Mouse (Mus musculus): Measurements from ENCODE around the gene Ano6. TPM values are rescaled to one million over a fixed set of nuclear protein-coding genes. Genes with fewer than 3 reads are reported as not detected.

Ano6 gene
- polyA plus RNA-seq, 1 experiment from 2014 or later = 46.4 TPM

DNA sequence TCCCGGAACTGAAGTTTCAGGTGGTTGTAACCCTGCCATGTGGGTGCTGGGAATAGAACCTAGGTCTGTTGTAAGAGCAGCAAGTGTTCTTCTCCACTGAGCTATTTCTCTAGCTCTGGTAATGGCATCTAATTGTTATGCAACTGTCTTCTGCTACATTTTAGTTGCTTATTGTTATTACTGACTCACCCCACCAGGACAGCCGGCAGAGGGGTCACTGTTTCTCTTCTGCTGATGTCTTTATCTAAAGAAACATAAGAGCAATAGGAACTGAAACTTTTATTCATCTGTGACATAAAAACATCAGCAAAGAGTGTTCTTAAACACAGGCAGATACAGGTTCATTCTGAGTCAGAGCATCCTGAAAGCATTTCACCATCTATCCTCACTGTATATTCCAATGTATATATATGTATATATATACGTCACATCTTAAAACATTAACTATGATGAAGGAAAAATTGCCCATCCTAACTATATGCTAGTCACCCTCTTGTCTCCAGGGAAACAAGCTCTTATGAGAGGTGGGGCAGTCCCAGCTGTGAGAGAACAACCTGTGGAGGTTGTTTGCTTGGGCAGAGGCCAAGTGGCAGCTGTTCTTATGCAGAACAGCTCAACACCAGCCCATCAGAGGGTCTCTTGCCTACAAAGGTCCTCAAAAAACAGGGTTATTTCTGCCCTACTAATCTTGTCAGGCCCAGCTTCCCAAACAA is 171.9 kb downstream of the Ano6 start:
- peaks cover 4% of the 10 kb centered on the region for H3K36me3 ChIP-seq (ENCODE audit: control insufficient read depth, insufficient read depth, low read length)

GRCm38 (mm10) chr15:95963124-95963482 is 172.5 kb downstream of the Ano6 start:
- H3K27me3 ChIP-seq (ENCODE audit: control insufficient read depth, insufficient read depth, low read length) = no peaks in the 10 kb centered on the region
- no peak overlapping the region for H3K4me3 ChIP-seq (ENCODE audit: low read depth, low read length)
- H3K4me2 ChIP-seq (replicated peaks; ENCODE audit: low read depth, low read length) = no peak overlapping the region
- no peak overlapping the region for H3K27ac ChIP-seq (ENCODE audit: low read length)
- H3K36me3 ChIP-seq (ENCODE audit: control insufficient read depth, insufficient read depth, low read length) = peaks cover 2% of the 10 kb centered on the region
- ATAC-seq (ENCODE audit: insufficient number of reproducible peaks, insufficient read depth, low FRiP score, low read depth) = no peak
- H3K9me3 ChIP-seq (ENCODE audit: control insufficient read depth, low read depth, low read length) = no peaks in the 10 kb centered on the region
- WGBS = 80% methylated on average over 10 of the region's 10 CpGs
- H3K4me1 ChIP-seq (ENCODE audit: control insufficient read depth, insufficient read depth, low read length) = no peaks in the 10 kb centered on the region
- H3K9ac ChIP-seq (replicated peaks; ENCODE audit: low read depth, low read length) = no peak overlapping the region

More for the DNA sequence above, 171.9 kb downstream of the Ano6 start:
- no peaks in the 10 kb centered on the region for H3K4me1 ChIP-seq (ENCODE audit: control insufficient read depth, insufficient read depth, low read length)
- no peaks in the 10 kb centered on the region for H3K27me3 ChIP-seq (ENCODE audit: control insufficient read depth, insufficient read depth, low read length)
- 85% methylated on average over 3 of the region's 3 CpGs for WGBS
- H3K4me2 ChIP-seq (replicated peaks; ENCODE audit: low read depth, low read length) = no peak overlapping the region
- H3K9ac ChIP-seq (replicated peaks; ENCODE audit: low read depth, low read length) = no peak overlapping the region
- no peaks in the 10 kb centered on the region for H3K9me3 ChIP-seq (ENCODE audit: control insufficient read depth, low read depth, low read length)
- no peak overlapping the region for H3K27ac ChIP-seq (ENCODE audit: low read length)
- no peak overlapping the region for H3K4me3 ChIP-seq (ENCODE audit: low read depth, low read length)
- ATAC-seq (ENCODE audit: insufficient number of reproducible peaks, insufficient read depth, low FRiP score, low read depth) = no peak

- Histone ChIP-seq H3K4me3 (ENCODE audit: low read depth, low read length) (no peak overlapping the region), H3K4me2 (replicated peaks; ENCODE audit: low read depth, low read length) (no peak overlapping the region), H3K36me3 (ENCODE audit: control insufficient read depth, insufficient read depth, low read length) (no peaks in the 10 kb centered on the region; the same call in 1 of the 2 replicates)
These were observed 173.0 kb downstream of the Ano6 start for GRCm38 (mm10) chr15:95963533-95964250.

GRCm38 (mm10) chr15:95964251-95964561 is 173.6 kb downstream of the Ano6 start:
- Histone ChIP-seq H3K9me3 (ENCODE audit: control insufficient read depth, low read depth, low read length) (no peaks in the 10 kb centered on the region), H3K4me2 (replicated peaks; ENCODE audit: low read depth, low read length) (no peak overlapping the region), H3K4me3 (ENCODE audit: low read depth, low read length) (no peak overlapping the region), H3K9ac (replicated peaks; ENCODE audit: low read depth, low read length) (no peak overlapping the region), H3K27me3 (ENCODE audit: control insufficient read depth, insufficient read depth, low read length) (no peaks in the 10 kb centered on the region), H3K36me3 (ENCODE audit: control insufficient read depth, insufficient read depth, low read length) (peaks cover 3% of the 10 kb centered on the region; the same call in 1 of the 2 replicates), H3K27ac (ENCODE audit: low read length) (no peak overlapping the region), H3K4me1 (ENCODE audit: control insufficient read depth, insufficient read depth, low read length) (no peaks in the 10 kb centered on the region)
- no peak for ATAC-seq (ENCODE audit: insufficient number of reproducible peaks, insufficient read depth, low FRiP score, low read depth)
- WGBS = 83% methylated on average over 4 of the region's 4 CpGs

More at GRCm38 (mm10) chr15:95963533-95964250, 173.0 kb downstream of the Ano6 start:
- ATAC-seq (ENCODE audit: insufficient number of reproducible peaks, insufficient read depth, low FRiP score, low read depth) = no peak
- Histone ChIP-seq H3K9me3 (ENCODE audit: control insufficient read depth, low read depth, low read length) (no peaks in the 10 kb centered on the region), H3K27ac (ENCODE audit: low read length) (no peak overlapping the region), H3K4me1 (ENCODE audit: control insufficient read depth, insufficient read depth, low read length) (no peaks in the 10 kb centered on the region), H3K27me3 (ENCODE audit: control insufficient read depth, insufficient read depth, low read length) (no peaks in the 10 kb centered on the region), H3K9ac (replicated peaks; ENCODE audit: low read depth, low read length) (no peak overlapping the region)
- WGBS = 79% methylated on average over 12 of the region's 12 CpGs

DNA sequence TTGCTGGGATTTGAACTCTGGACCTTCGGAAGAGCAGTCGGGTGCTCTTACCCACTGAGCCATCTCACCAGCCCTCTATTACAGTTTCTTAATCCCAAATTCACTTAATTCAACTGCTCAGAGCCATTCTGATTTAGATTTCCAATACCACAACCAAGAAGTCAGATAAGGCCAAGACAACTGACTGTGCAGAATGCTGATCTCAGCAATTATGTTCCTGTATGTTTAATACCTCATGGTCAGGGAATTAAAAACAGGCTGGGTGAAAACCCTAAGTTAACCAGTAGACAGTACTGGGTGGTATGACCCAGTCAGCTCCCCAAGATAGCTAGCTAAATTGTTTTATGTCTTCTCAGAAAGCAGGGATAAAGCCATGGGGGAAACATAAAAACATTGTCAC is 176.3 kb downstream of the Ano6 start:
- Histone ChIP-seq H3K27ac (ENCODE audit: low read length) (no peak overlapping the region), H3K9me3 (ENCODE audit: control insufficient read depth, low read depth, low read length) (no peaks in the 10 kb centered on the region), H3K4me1 (ENCODE audit: control insufficient read depth, insufficient read depth, low read length) (no peaks in the 10 kb centered on the region), H3K4me2 (replicated peaks; ENCODE audit: low read depth, low read length) (no peak overlapping the region), H3K27me3 (ENCODE audit: control insufficient read depth, insufficient read depth, low read length) (no peaks in the 10 kb centered on the region), H3K9ac (replicated peaks; ENCODE audit: low read depth, low read length) (no peak overlapping the region), H3K4me3 (ENCODE audit: low read depth, low read length) (no peak overlapping the region), H3K36me3 (ENCODE audit: control insufficient read depth, insufficient read depth, low read length) (peaks cover 13% of the 10 kb centered on the region; the same call in 1 of the 2 replicates)
- no peak for ATAC-seq (ENCODE audit: insufficient number of reproducible peaks, insufficient read depth, low FRiP score, low read depth)
- 96% methylated on average over 2 of the region's 2 CpGs for WGBS

DNA sequence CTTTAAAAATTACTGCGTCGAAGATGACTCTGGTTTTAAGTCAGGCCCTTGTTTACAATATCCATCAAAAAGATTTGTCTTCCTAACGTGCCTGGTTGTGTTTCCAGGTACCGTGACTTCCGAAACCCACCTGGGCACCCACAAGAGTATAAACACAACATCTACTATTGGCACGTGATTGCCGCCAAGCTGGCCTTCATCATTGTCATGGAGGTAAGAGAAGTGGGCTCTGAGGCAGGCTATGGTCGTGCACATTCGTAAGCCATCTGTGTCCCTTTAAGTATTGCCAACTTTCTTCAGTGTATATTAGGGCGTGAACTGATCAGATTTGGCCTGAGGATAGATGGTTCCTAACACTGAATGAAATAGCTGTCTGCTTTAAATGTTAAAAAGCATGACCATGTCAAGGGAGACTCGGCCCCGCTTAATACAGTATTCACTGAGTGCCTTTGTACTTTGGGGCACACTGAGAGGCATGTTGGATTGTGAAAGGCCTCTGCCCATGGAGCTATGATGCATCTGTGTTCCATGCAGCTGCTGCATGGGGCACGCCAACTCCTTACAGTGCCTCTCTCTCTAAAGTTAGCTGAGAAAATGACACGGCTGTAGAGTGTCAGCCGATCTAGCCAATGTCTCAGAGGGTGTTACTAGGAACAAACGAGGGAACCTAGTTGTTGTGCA is 177.0 kb downstream of the Ano6 start:
- Histone ChIP-seq H3K36me3 (ENCODE audit: control insufficient read depth, insufficient read depth, low read length) (peaks cover 13% of the 10 kb centered on the region; the same call in 1 of the 2 replicates), H3K27ac (ENCODE audit: low read length) (no peak overlapping the region), H3K9me3 (ENCODE audit: control insufficient read depth, low read depth, low read length) (no peaks in the 10 kb centered on the region), H3K4me3 (ENCODE audit: low read depth, low read length) (no peak overlapping the region), H3K4me1 (ENCODE audit: control insufficient read depth, insufficient read depth, low read length) (no peaks in the 10 kb centered on the region), H3K9ac (replicated peaks; ENCODE audit: low read depth, low read length) (no peak overlapping the region), H3K4me2 (replicated peaks; ENCODE audit: low read depth, low read length) (no peak overlapping the region), H3K27me3 (ENCODE audit: control insufficient read depth, insufficient read depth, low read length) (no peaks in the 10 kb centered on the region)
- WGBS = 81% methylated on average over 16 of the region's 16 CpGs
- ATAC-seq (ENCODE audit: insufficient number of reproducible peaks, insufficient read depth, low FRiP score, low read depth) = no peak

DNA sequence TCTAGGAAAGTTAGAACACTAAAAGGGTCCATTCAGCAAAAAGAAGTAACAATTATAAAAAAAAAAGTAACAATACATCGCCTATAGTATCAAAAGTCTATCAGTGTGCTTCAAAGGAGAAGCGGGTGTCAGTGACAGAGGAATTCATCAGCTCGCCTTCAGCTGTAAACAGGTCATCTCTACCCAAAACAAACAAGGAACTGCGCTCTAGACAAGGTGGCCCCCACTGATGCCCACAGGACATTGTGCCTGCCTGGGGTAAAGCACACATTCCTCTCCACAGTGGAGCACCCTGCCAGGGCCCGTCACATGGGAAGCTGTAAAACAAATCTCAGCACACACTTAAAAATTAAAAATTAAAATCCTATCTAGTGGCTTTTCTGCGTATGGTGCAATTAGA is 179.0 kb downstream of the Ano6 start:
- H3K4me1 ChIP-seq (ENCODE audit: control insufficient read depth, insufficient read depth, low read length) = no peaks in the 10 kb centered on the region
- no peak overlapping the region for H3K9ac ChIP-seq (replicated peaks; ENCODE audit: low read depth, low read length)
- H3K27ac ChIP-seq (ENCODE audit: low read length) = no peak overlapping the region
- no peak overlapping the region for H3K4me2 ChIP-seq (replicated peaks; ENCODE audit: low read depth, low read length)
- H3K9me3 ChIP-seq (ENCODE audit: control insufficient read depth, low read depth, low read length) = no peaks in the 10 kb centered on the region
- no peaks in the 10 kb centered on the region for H3K27me3 ChIP-seq (ENCODE audit: control insufficient read depth, insufficient read depth, low read length)
- ATAC-seq (ENCODE audit: insufficient number of reproducible peaks, insufficient read depth, low FRiP score, low read depth) = no peak
- no peak overlapping the region for H3K4me3 ChIP-seq (ENCODE audit: low read depth, low read length)
- H3K36me3 ChIP-seq (ENCODE audit: control insufficient read depth, insufficient read depth, low read length) = peaks cover 13% of the 10 kb centered on the region; the same call in 1 of the 2 replicates
- 84% methylated on average over 6 of the region's 6 CpGs for WGBS

DNA sequence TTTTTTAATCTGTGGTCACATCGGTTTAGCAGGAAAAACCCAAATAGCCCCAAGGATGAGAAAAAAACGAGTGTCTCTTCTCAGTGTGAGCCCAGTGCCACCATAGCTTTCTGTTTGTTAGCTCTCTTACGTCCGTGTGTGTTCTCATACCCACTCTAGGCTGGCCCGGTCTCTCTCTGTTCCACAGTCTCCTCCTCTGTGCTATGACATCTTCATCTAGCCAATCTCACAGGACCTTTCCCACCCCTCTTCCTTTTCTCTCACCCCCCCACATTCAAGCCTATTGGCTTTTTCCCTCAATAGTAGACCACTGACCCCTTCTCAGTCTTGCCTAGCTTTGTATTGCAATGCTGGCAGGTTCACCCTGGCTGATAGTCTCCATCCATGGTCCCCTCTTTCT is 179.5 kb downstream of the Ano6 start:
- WGBS = 90% methylated on average over 5 of the region's 5 CpGs
- H3K4me3 ChIP-seq (ENCODE audit: low read depth, low read length) = no peak overlapping the region
- no peak overlapping the region for H3K27ac ChIP-seq (ENCODE audit: low read length)
- no peak overlapping the region for H3K4me2 ChIP-seq (replicated peaks; ENCODE audit: low read depth, low read length)
- H3K9ac ChIP-seq (replicated peaks; ENCODE audit: low read depth, low read length) = no peak overlapping the region
- H3K9me3 ChIP-seq (ENCODE audit: control insufficient read depth, low read depth, low read length) = no peaks in the 10 kb centered on the region
- H3K36me3 ChIP-seq (ENCODE audit: control insufficient read depth, insufficient read depth, low read length) = peaks cover 13% of the 10 kb centered on the region; the same call in 1 of the 2 replicates
- no peaks in the 10 kb centered on the region for H3K27me3 ChIP-seq (ENCODE audit: control insufficient read depth, insufficient read depth, low read length)
- H3K4me1 ChIP-seq (ENCODE audit: control insufficient read depth, insufficient read depth, low read length) = no peaks in the 10 kb centered on the region
- no peak for ATAC-seq (ENCODE audit: insufficient number of reproducible peaks, insufficient read depth, low FRiP score, low read depth)

Measured in stomach, embryonic 14.5 days (tissue).